Mouse (Mus musculus): Measurements from ENCODE around the gene Ano10. TPM values are rescaled to one million over a fixed set of nuclear protein-coding genes. Genes with fewer than 3 reads are reported as not detected.

Ano10 gene
- total RNA-seq, 2 experiments from 2014 or later: 20.4 to 20.8 TPM

Small RNA genes within 50 kb of the gene (microRNA-seq; reads per million reads assigned to microRNA genes)
- 0 reads per million in 2 experiments for gene Mir8106

Other genes starting within 250 kb of the Ano10 start
- gene Snrk, start 177.2 kb downstream of the Ano10 start, total RNA-seq (2021): 100 to 1,000 TPM; 105 to 113 TPM
- 10 to 100 TPM; 15.0 to 21.7 TPM for gene Abhd5, start 57.2 kb upstream of the Ano10 start, total RNA-seq (2021)